Mouse (Mus musculus) right cerebral cortex, postnatal 14 days (tissue): Measurements from ENCODE around the gene Chpt1.

Experiments
- DNase-seq: peaks from one replicate; pipeline ENCODE4 v3.0.0; 2022

Gene Chpt1

GRCm38 (mm10) chr10:88403021-88403420 is 100.9 kb downstream of the Chpt1 start:
- DNase-seq: no peak
